Mouse (Mus musculus) kidney, postnatal 14 days (tissue): ENCODE measurements around the gene Plxnd1.

ENCODE experiments used
- DNase-seq: peaks from one replicate; pipeline ENCODE4 v3.0.0; 2022; ENCODE audit warnings: mixed read lengths

Gene Plxnd1

GRCm38 (mm10) chr6:115994877-115995520 is at the start of gene Plxnd1:
Gene Plxnd1 (minus strand): TSS chr6:115995005.
- peak; percentile 97 for DNase-seq

GRCm38 (mm10) chr6:116044039-116044438 is 49.2 kb upstream of the Plxnd1 start:
- no peak for DNase-seq

- no peak for DNase-seq
Observed at GRCm38 (mm10) chr6:116038222-116038621, 43.4 kb upstream of the Plxnd1 start.

GRCm38 (mm10) chr6:116037281-116037831 is 42.6 kb upstream of the Plxnd1 start:
- DNase-seq, result no peak

GRCm38 (mm10) chr6:116036555-116036954 is 41.8 kb upstream of the Plxnd1 start:
- DNase-seq, result no peak

- DNase-seq, result no peak
Observed at GRCm38 (mm10) chr6:116031052-116031451, 36.2 kb upstream of the Plxnd1 start.

GRCm38 (mm10) chr6:116024666-116025065 is 29.9 kb upstream of the Plxnd1 start:
- DNase-seq, result no peak

- no peak for DNase-seq
Observed at GRCm38 (mm10) chr6:116021961-116022485, 27.2 kb upstream of the Plxnd1 start.

- DNase-seq, result no peak
Observed at GRCm38 (mm10) chr6:116015902-116016301, 21.1 kb upstream of the Plxnd1 start.

- no peak for DNase-seq
Observed at GRCm38 (mm10) chr6:116014111-116014510, 19.3 kb upstream of the Plxnd1 start.

- no peak for DNase-seq
Observed at GRCm38 (mm10) chr6:116013687-116014086, 18.9 kb upstream of the Plxnd1 start.

GRCm38 (mm10) chr6:116010541-116010940 is 15.7 kb upstream of the Plxnd1 start:
- DNase-seq, result peak; percentile 89

- DNase-seq, result peak; percentile 80
Observed at GRCm38 (mm10) chr6:116009426-116009825, 14.6 kb upstream of the Plxnd1 start.

GRCm38 (mm10) chr6:116007561-116008173 is 12.9 kb upstream of the Plxnd1 start:
- DNase-seq, result peak; percentile 79

- DNase-seq, result peak; percentile 86
Observed at GRCm38 (mm10) chr6:116006731-116007130, 11.9 kb upstream of the Plxnd1 start.

- DNase-seq, result no peak
Observed at GRCm38 (mm10) chr6:116005959-116006288, 11.1 kb upstream of the Plxnd1 start.

- DNase-seq, result peak; percentile 68
Observed at GRCm38 (mm10) chr6:116005275-116005958, 10.6 kb upstream of the Plxnd1 start.

GRCm38 (mm10) chr6:116004716-116005115 is 9.9 kb upstream of the Plxnd1 start:
- no peak for DNase-seq

GRCm38 (mm10) chr6:116004069-116004468 is 9.3 kb upstream of the Plxnd1 start:
- DNase-seq, result peak; percentile 70

GRCm38 (mm10) chr6:116003516-116003915 is 8.7 kb upstream of the Plxnd1 start:
- no peak for DNase-seq

- no peak for DNase-seq
Observed at GRCm38 (mm10) chr6:116002311-116003104, 7.7 kb upstream of the Plxnd1 start.

- DNase-seq, result no peak
Observed at GRCm38 (mm10) chr6:116000851-116001250, 6.0 kb upstream of the Plxnd1 start.

GRCm38 (mm10) chr6:115999227-115999626 is 4.4 kb upstream of the Plxnd1 start:
- no peak for DNase-seq
